Mouse (Mus musculus) hindbrain, embryonic 13.5 days (tissue): ENCODE data around the gene Mylk4. TPM values are rescaled to one million over a fixed set of nuclear protein-coding genes. Genes with fewer than 3 reads are reported as not detected.

Experiments used
- ATAC-seq: fragments of 200-750 bp; cut with Nextera tagmentation; 2 replicates; pipeline ENCODE4 v1.8.0; 2017; ENCODE audit warnings: moderate TSS enrichment; ENCODE audit not compliant: low FRiP score
- H3K27ac ChIP-seq: fragments of 300-500 bp; sonication (generic); 2 replicates; pipeline ENCODE4 v1.5.1; 2015; ENCODE audit warnings: inconsistent platforms, mild to moderate bottlenecking, moderate library complexity
- H3K27me3 ChIP-seq: fragments of 300-500 bp; sonication (generic); 2 replicates; pipeline ENCODE4 v1.6.1; 2015; ENCODE audit warnings: mild to moderate bottlenecking, inconsistent platforms
- H3K36me3 ChIP-seq: fragments of 300-500 bp; sonication (generic); 2 replicates; pipeline ENCODE4 v1.6.1; 2015; ENCODE audit warnings: mild to moderate bottlenecking, inconsistent platforms
- H3K4me1 ChIP-seq: fragments of 300-500 bp; sonication (generic); replicated peaks from 2 replicates; pipeline ENCODE4 v1.6.1; 2015; ENCODE audit warnings: inconsistent platforms
- H3K4me2 ChIP-seq: fragments of 300-500 bp; sonication (generic); 2 replicates; pipeline ENCODE4 v1.6.1; 2015; ENCODE audit warnings: inconsistent platforms, mild to moderate bottlenecking, moderate library complexity
- H3K4me3 ChIP-seq: fragments of 300-500 bp; sonication (generic); 2 replicates; pipeline ENCODE4 v1.5.1; 2015; ENCODE audit warnings: mild to moderate bottlenecking, inconsistent platforms
- H3K9ac ChIP-seq: fragments of 300-500 bp; sonication (generic); 2 replicates; pipeline ENCODE4 v1.6.1; 2015; ENCODE audit warnings: mild to moderate bottlenecking, inconsistent platforms
- H3K9me3 ChIP-seq: fragments of 300-500 bp; sonication (generic); 2 replicates; pipeline ENCODE4 v1.6.1; 2016; ENCODE audit warnings: inconsistent platforms
- WGBS: fragments of 180-500 bp; shearing (Covaris S2); methylation state at CpG from one replicate; pipeline ENCODE4 v1.1.7; 2015; 5-methylcytosine and 5-hydroxymethylcytosine counted together
- polyA plus RNA-seq: library from polyadenylated mRNA; unstranded; fragments of >200 nt; fragmentation: Nextera tagmentation; extraction: Ambion mirVana; gene quantifications from 2 replicates; pipeline ENCODE4 v1.2.1, GENCODE M21; 2015

Mylk4 gene
- polyA plus RNA-seq, 1 experiment from 2014 or later: 0.05 TPM

DNA sequence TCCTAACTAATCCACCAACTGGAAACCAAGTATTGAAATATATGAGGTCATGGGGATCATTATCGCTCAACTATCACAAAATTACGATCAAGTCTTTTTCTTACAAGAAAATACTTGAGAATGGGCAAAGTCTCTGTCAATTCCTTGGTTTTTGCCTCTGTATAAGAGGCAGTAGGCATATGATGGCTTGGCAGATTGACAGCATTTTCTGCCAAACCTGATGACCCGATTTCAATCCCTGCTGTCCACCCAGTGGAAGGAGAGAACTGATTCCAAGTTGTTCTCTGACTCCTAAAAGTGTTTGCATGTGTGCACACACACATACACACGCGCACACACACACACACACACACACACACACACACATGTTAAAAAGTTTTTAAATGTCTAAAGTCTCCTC is 124.5 kb downstream of the Mylk4 start:
- Histone ChIP-seq H3K27ac (no peak overlapping the region), H3K4me3 (no peak overlapping the region), H3K27me3 (no peaks in the 10 kb centered on the region), H3K4me1 (no peaks in the 10 kb centered on the region), H3K9ac (no peak overlapping the region), H3K4me2 (no peak overlapping the region), H3K9me3 (no peaks in the 10 kb centered on the region), H3K36me3 (no peaks in the 10 kb centered on the region)
- WGBS: 89% methylated on average over 5 of the region's 5 CpGs
- no peak for ATAC-seq

- Histone ChIP-seq H3K4me3 (no peak overlapping the region), H3K4me2 (no peak overlapping the region), H3K9ac (no peak overlapping the region), H3K9me3 (no peaks in the 10 kb centered on the region), H3K36me3 (no peaks in the 10 kb centered on the region), H3K27ac (no peak overlapping the region), H3K4me1 (no peaks in the 10 kb centered on the region), H3K27me3 (no peaks in the 10 kb centered on the region)
- WGBS: 98% methylated on average over 2 of the region's 2 CpGs
- ATAC-seq: no peak
These were observed 126.2 kb downstream of the Mylk4 start for GRCm38 (mm10) chr13:32657583-32657982.

Other genes starting within 250 kb of the Mylk4 start
- 24.3 and 27.5 TPM in 2 replicates for gene Wrnip1, start 18.1 kb upstream of the Mylk4 start, polyA plus RNA-seq
- gene D930007J09Rik, start 18.9 kb upstream of the Mylk4 start, polyA plus RNA-seq: not detected in 2 replicates
- 1.2 and 1.4 TPM in 2 replicates for gene Serpinb1a, start 67.2 kb upstream of the Mylk4 start, polyA plus RNA-seq
- not detected in 2 replicates for gene Serpinb1c, start 114.3 kb upstream of the Mylk4 start, polyA plus RNA-seq
- gene Serpinb6b, start 181.3 kb upstream of the Mylk4 start, polyA plus RNA-seq: 1.4 and 2.0 TPM in 2 replicates
- 1.3 and 1.8 TPM in 2 replicates for gene Serpinb9, start 219.3 kb upstream of the Mylk4 start, polyA plus RNA-seq
- 0.47 and 0.70 TPM in 2 replicates for gene Serpinb9b, start 243.5 kb upstream of the Mylk4 start, polyA plus RNA-seq